Mouse (Mus musculus): ENCODE results near the gene Slc45a1.

Gene Slc45a1

DNA sequence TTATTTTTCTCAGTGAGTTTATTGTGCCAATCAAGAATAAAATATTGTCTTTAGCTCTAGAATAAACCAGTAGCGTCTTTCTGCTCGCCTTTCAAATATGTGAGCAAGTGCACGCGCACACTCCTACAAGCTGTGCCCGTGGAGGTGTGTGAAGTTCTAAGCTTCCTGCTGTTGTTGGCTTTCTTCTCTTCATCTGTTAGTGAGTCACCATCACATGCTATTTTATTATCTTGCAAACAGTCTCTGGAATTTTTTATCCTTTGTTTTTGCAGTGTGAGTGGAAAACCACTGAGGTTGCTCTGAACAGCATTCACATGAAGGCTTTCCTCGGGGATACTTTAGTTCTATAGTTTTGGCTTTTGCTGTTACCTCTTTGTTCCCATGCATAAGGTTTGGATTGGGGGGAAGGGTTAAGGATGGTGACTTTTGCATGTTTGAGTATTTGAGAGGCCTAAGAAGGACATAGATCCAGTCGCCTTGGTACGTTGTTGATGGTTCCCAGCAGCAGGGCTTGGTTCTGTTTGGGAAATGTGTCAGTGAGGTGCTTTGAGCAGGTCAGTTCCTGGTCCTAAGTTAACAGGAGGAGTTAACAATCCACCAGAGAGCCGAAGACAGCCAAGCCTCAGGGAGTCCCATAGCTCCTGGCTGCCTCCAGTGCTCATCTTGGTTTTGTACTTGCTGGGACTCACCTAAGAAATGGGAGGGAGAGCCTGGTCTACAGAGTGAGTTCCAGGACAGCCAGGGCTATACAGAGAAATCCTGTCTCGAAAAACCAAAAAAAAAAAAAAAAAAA lies 69.8 kb downstream of the Slc45a1 start:
- no peak for DNase-seq (ENCODE audit: low read depth, low spot score)
